Mouse (Mus musculus) heart, postnatal 14 days (tissue): ENCODE data around the gene Nova2. TPM values are rescaled to one million over a fixed set of nuclear protein-coding genes. Genes with fewer than 3 reads are reported as not detected.

ENCODE experiments used
- DNase-seq, 2 experiments: peaks; one replicate each; pipeline ENCODE4 v3.0.0; 2021 to 2022
- intact Hi-C: fragments of 180-260 bp; cut with DNase I; formaldehyde crosslinking; loops from one replicate; pipeline ENCODE4 v1.15.1; 2025
- total RNA-seq, 2 experiments: library from RNA; stranded (reverse); gene quantifications; 2 replicates each; pipeline ENCODE4 v1.2.3; 2021

The Nova2 gene
- total RNA-seq, 2 experiments from 2014 or later = 9.6 to 10.1 TPM

DNA sequence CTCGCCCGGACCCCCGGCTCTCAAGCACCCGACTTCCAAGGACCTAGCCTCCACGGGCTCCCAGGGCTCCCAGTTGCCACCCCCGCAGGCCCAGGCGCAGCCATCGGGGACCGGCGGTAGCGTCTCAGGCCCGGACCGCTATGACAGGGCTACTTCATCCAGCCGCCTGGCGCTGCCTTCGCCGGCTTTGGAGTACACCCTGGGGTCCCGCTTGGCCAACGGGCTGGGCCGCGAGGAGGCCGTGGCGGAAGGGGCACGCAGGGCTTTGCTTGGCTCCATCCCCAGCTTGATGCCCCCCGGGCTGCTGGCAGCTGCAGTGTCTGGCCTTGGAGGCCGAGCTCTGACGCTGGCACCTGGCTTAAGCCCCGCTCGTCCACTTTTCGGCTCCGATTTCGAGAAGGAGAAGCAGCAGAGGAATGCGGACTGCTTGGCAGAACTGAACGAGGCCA lies 79.0 kb downstream of the Nova2 start:
- DNase-seq = peak; percentile 33 to 39

DNA sequence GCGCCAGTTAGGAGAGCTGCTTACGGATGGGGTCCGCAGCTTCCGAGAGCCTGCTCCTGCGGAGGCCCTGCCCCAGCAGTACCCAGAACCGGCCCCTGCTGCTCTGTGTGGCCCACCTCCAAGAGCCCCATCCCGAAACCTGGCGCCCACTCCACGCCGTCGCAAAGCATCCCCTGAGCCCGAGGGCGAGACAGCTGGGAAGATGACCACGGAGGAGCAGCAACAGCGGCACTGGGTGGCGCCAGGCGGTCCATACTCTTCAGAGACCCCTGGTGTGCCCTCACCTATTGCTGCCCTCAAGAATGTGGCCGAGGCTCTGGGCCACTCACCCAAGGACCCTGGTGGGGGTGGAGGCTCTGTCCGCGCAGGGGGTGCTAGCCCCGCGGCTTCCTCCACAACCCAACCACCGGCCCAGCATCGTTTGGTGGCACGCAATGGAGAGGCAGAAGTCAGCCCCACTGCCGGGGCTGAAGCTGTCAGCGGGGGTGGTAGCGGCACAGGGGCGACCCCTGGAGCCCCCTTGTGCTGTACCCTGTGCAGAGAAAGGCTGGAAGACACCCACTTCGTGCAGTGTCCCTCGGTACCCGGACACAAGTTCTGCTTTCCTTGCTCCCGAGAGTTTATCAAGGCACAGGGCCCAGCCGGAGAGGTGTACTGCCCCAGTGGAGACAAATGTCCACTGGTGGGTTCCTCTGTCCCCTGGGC lies 79.9 kb downstream of the Nova2 start:
- intact Hi-C loops = loop anchor here (2.0 kb wide), 1 partner anchor 109 kb away; no protein-coding TSS in a partner anchor
- DNase-seq = no peak

More for the DNA sequence above, 79.0 kb downstream of the Nova2 start:
- intact Hi-C loops = no loop called here

DNA sequence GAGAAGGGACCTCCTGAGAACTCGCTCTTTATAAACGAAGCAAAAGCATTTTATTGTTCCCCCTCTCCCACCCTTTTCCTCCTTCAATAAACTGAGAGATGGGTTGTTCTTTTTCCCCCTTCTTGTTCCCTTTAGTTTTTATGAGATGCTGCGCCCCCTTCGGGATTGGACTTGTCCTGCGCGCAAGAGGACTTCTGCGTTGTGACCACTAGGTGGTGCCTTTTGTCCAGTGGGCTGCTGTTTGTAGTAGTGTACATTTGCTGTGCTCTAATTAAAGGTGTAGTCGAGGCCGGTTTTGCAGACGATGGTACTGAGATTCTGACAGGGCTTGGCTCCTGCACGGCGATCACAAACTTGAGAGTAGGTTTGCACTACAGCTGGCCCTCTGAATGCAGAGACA lies 80.8 kb downstream of the Nova2 start:
- intact Hi-C loops = loop anchor here (2.0 kb wide), 1 partner anchor 110 kb away; no protein-coding TSS in a partner anchor
- DNase-seq = peak; percentile 80 to 88

DNA sequence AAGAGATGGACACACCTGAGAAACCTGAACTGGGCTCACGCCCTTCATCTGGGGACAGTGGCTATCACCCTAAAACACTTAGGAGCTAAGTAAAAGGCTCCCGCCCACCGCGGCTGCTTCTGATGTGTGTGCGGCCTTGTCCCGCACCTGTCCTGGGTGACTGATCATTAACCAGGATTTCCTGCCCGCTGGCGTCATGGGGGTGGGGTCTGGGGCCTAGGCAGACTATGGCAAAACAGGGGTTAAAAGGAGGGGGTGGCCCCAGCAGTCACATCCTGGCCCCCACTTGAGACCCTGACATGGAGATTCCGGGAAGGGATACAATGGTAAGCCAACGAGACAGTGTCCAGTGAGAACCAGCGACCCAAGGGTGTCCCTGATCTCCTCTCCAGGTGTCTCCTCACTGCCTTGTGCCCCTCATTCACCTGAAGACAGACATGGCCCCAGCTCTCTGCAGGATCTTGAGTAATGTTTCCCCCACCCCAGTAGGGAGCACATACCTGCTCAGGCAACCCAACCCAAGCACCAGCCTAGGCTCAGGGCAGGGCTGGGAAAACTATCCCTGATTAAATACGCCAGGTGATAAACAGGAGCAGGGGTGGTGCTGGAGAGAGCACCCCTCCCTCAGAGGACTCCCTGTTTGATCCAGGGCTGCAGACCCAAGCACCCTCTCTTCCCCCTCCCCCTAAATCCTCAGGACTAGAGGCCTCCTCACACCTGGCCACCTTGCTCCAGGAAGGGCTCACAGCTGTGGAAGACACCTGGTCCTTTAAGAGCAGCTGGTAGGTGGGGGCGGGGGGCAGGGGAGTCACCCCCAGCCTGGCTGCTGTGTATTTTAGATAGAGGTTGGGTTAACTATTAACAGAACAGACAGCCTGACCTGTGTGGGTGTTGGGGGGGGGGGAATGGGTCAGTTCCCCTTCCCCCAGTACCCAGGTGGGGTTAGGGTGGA lies 81.6 kb downstream of the Nova2 start:
- DNase-seq = no peak
- intact Hi-C loops = loop anchor here (1.0 to 2.0 kb wide), 2 partner anchors 16 to 111 kb away; partner anchors contain the start of gene Foxa3

DNA sequence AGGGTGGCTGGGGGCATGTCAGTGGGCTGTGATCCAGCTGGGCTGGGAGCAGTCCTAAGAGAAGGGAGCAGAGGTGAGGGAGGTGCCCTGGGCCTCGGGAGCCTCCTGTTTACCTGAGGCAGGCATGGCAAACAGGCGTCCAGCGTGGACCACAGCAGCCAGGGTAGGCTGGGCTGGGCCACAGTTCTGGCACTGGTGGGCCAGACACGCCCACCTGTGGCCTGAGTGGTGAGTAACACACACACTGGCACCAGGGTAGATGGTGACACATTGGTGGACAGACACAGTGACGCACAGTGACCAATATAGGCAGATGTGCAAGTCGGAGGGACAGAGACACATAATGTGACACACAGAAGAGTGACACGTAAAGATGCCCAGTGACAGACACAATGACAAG lies 84.9 kb downstream of the Nova2 start:
- intact Hi-C loops = no loop called here
- DNase-seq = no peak

DNA sequence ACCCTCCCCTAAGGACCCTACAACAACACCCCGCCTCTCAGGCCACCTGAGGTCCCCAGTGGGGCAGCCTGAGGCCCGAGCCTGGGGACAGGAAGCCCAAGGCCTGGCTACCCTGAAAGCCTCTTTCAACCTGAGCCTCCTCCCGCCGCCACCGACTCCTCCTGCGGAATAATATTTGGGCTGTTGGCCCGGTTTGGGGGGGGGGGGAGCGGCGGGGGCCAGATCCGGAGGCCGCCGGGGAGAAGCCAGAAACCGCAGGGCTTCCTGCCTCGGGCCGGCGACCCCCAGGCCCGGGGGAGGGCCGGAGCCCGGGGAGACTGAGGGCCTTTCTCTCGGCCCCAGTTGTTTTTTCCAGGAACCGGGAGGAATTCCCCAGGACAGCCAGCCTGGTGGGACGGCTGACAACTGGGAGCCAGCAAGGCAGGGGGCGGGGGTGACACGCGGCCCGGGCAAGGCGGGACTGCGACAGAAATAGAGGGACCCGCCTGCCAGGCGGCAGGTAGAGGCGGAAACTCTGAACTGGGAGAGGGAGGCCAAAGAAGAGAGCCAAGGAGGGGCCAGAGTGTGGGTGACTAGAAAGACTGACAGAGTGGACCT lies 86.4 kb downstream of the Nova2 start:
- intact Hi-C loops = loop anchor here (1.0 kb wide), 1 partner anchor 10 kb away; no protein-coding TSS in a partner anchor
- DNase-seq = peak; percentile 56 to 64

DNA sequence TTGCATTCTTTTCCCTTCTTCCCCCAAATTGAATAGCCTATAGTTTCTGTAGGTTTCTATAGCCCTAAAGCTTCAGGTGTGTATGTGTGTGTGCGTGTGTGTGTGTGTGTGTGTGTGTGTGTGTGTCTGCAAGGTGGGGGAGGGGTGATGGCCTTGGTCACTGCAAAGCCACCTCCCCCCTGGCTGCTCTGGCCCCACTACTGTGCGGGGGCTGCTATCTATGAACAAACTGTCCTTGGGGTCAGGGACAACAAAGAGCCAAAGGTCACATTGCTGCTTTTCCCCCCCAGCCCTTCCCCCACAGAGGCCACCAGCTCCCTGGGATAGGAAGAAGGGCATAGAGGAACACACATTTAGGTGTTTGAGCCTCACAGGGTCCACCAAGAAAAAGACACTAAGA lies 87.2 kb downstream of the Nova2 start:
- intact Hi-C loops = loop anchor here (1.0 kb wide), 1 partner anchor 9 kb away; no protein-coding TSS in a partner anchor
- DNase-seq = no peak

DNA sequence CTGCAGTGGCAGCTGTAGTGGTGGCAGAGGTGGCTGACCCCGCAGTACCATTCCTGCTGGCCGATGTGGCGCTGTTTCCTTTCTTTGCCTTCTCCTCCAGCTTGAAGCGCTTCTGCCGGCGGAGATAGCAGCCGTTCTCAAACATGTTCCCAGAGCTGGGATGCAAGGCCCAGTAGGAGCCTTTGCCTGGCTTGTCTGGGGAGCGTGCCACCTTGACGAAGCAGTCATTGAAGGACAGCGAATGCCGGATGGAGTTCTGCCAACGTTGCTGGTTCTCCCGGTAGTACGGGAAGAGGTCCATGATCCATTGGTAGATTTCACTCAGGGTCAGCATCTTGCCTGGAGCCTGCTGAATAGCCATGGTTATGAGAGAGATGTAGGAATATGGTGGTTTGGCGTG lies 88.8 kb downstream of the Nova2 start:
- intact Hi-C loops = no loop called here
- DNase-seq = no peak

Other genes with a start within 250 kb of the Nova2 start
- not detected for gene Psg20, start 239.7 kb upstream of the Nova2 start, total RNA-seq
- gene Psg22, start 207.8 kb upstream of the Nova2 start, total RNA-seq = not detected
- not detected for gene Psg19, start 127.4 kb upstream of the Nova2 start, total RNA-seq
- gene Psg17, start 104.3 kb upstream of the Nova2 start, total RNA-seq = not detected
- 1 to 10 TPM; 5.4 to 6.5 TPM for gene Mill2, start 85.9 kb upstream of the Nova2 start, total RNA-seq
- gene Pglyrp1, start 54.6 kb upstream of the Nova2 start, total RNA-seq = 1 to 10 TPM; 2.0 to 3.3 TPM
- gene Ccdc61, start 15.5 kb upstream of the Nova2 start, total RNA-seq = 1 to 10 TPM; 9.0 to 9.5 TPM
- not detected for gene Nanos2, start 61.5 kb downstream of the Nova2 start, total RNA-seq
- gene Mypop, start 65.4 kb downstream of the Nova2 start, total RNA-seq = 1 to 10 TPM; 2.5 to 2.8 TPM
- 10 to 100 TPM; 24.2 to 24.4 TPM for gene Irf2bp1, start 78.2 kb downstream of the Nova2 start, total RNA-seq
- gene Foxa3, start 97.7 kb downstream of the Nova2 start, total RNA-seq = not detected
- gene Sympk, start 98.5 kb downstream of the Nova2 start, total RNA-seq = 10 to 100 TPM; 64.6 to 66.5 TPM
- gene Rsph6a, start 128.8 kb downstream of the Nova2 start, total RNA-seq = not detected
- 10 to 100 TPM; 42.1 to 45.1 TPM for gene Dmwd, start 150.3 kb downstream of the Nova2 start, total RNA-seq
- gene Dmpk, start 158.0 kb downstream of the Nova2 start, total RNA-seq = 100 to 1,000 TPM; 473 to 516 TPM
- gene Six5, start 168.7 kb downstream of the Nova2 start, total RNA-seq = 1 to 10 TPM; 9.0 to 9.1 TPM
- under 1 TPM in 1 of 2 experiments, not detected in 1; 0.12 TPM for gene Gm4969, start 192.5 kb downstream of the Nova2 start, total RNA-seq
- 1 to 10 TPM; 5.7 to 6.6 TPM for gene Fbxo46, start 194.0 kb downstream of the Nova2 start, total RNA-seq
- gene Qpctl, start 223.4 kb downstream of the Nova2 start, total RNA-seq = 1 to 10 TPM; 5.9 to 6.1 TPM
- gene Snrpd2, start 223.8 kb downstream of the Nova2 start, total RNA-seq = 10 to 100 TPM; 62.8 to 70.8 TPM
- gene Gipr, start 240.2 kb downstream of the Nova2 start, total RNA-seq = under 1 TPM; 0.37 to 0.55 TPM